Mouse (Mus musculus) thymus, postnatal 4 days (tissue): ENCODE measurements around the gene Rictor.

Source experiments
- DNase-seq: peaks from one replicate; pipeline ENCODE4 v3.0.0; 2021

Rictor gene

DNA sequence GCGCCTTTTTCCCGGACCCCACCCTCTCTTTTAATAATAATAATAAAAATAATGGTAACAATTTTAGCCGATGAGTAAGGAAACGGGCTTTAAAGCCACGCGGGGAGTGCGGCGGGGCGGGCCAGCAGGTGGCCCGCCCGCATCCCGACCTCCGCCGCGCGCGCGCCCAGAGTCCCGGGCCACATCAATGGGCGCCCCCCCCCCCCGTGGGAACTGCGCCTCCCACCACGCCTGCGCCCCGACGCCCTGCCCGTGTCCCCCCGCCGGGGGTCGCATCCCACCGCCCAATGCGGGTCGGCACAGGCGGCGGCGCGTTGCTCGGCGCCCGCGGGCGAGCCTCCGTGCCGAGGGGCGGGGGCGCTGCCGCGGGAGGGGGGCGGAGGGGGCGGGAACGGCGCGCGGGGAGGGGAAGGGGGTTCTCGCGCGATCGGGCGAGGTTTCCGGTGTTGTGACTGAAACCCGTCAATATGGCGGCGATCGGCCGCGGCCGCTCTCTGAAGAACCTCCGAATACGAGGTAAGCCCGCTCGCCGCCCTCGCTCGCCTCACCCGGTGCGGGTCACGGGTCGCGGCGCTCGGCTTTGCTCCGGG is at the start of gene Rictor:
TSS of gene Rictor (plus strand) at position 444 of the 590 bp plus-strand sequence.
- peak; percentile 95 for DNase-seq

DNA sequence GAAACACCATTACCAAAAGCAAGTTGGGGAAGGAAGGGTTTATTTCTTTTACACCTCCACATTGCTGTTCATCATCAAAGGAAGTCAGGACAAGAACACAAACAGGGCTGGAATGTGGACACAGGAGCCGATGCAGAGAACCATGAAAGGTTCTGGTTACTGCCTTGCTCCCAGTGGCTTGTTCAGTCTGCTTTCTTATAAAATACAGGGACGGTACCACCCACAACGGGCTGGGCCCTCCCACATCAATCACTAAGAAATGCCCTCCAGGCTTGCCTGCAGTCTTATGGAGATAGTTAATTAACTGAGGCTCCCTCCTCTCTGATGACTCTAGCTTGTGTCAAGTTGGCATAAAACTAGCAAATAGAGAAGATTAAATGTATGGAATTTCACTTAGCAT is 46.2 kb upstream of the Rictor start:
- no peak for DNase-seq

DNA sequence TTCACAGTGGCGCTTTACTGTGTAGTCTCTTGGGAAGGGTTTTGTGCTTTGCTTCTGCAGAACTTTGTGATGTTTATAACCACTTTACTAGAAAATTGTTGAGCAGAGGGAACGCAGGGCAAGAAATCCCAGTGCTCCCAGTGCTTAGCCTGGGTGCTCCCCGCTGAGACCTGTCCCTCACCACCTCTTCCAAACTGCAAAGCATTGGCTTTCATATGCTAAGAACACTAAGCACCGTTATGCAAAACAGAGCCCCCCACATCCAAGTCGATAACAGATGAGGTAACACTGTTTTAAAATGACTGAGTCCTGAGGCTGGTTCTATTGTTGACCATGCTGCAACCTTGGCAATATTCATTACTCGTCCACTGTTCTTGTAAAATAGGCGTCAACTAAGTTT is 44.2 kb upstream of the Rictor start:
- no peak for DNase-seq

DNA sequence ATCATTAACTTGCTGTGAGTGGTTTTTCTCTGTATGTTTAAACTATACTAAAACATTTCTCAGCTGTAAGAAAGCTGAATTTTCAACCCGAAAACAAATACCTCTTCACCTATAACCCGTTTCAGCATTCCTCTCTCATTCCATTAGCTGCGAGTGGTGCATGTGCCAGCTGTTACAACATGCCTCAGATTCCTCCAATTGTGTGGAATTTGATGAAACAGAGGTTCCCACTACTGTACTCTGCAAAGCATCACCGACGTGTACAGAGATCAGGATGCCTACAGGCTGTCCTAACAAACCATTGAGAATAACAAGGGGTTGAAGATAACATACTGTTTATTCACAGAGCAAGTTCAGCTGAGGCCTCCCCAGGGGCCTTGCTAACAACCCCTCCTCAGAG is 42.1 kb upstream of the Rictor start:
- DNase-seq: no peak

DNA sequence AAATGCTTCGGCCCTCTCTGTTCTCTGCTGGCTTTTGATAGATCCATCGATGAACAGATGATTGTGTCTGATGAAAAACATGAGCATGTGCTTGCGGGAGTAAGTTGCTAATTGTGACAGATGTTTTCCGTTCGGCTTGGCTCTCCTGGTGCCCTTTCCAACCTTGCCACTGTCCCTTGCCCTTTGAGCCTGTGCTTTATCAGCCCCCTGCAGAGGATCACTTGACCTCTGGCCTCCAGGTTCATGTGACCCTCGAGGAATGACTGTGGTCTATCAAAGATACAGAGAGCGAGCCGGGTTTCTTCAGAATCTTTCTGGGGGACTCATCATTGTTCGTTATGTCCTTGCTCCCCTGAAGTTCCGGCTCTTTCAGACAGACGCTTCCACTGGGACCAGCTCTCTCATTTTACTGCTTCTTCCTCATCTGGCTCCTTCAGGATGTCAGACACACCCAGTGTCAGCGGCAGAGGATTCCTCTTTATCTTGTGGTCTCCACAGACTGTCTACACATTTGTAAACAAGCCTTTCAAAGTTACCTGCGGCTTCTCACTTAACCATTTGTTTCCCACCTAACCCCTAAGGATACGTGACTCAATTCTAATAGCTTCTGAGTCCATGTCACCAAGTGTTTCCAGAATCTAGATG is 39.3 kb upstream of the Rictor start:
- no peak for DNase-seq

DNA sequence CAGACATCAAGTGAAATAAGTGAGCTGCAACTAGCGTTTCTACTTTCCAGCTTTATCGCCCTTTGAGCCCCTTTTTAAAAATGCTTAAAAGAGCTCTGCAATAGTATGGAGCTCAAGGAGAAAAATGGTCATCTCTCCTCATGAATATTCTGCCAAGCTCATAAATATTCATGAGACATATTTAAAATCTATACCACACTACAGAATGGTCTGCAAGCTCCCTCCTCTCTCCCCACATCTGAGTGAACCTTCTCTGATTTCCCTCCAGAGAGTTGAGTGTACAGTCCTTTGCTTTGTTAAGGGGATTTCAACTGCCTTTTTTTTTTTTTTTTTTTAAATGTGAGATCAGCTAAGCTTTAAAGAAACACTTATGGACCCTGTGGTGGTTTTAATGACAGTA is 29.7 kb upstream of the Rictor start:
- no peak for DNase-seq

DNA sequence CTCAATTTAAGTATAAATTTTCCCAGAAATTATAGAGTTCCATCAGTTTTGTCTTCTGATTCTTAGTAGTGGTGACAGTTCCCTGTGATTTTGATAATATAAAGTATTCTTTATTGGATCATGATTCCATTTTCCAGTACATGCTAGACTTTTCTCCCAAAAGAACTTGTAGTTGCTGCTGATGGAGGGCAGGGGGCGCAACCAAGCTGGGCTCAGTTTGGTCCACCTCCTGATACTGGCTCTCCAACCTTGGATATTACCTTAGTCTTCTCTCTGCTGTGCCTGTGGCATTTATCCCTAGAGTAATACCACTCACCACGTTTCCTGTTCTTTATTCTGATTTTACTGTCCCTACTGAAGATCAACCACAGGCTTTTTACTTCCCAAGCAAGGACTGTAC is 6.0 kb upstream of the Rictor start:
- DNase-seq: peak; percentile 46

DNA sequence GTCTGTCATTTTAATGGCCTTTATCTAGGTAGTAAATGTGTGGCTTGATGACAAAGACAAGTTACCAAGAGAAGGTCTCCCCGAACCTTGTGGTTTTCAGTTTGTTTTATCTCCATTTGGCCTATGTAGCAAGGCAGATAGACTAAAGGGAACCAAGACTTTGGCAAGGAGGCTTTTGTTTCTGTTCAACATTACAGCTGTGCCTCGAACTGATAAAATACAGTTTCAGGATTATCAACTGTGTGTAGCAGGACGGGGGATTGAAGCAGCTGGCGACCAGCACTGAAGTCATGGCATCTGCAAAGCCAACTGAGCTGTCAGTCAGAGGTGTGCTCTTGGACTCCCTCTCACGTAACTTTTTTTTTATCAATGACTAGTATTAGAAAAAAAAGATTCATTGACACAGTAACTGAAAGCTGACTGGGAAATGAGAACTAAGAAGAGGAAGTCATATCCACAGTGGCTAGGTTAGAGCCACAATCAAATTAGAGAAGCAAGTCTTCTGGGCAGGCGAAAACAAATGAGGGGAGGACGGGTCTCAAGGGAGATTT is 2.8 kb upstream of the Rictor start:
- DNase-seq: no peak

DNA sequence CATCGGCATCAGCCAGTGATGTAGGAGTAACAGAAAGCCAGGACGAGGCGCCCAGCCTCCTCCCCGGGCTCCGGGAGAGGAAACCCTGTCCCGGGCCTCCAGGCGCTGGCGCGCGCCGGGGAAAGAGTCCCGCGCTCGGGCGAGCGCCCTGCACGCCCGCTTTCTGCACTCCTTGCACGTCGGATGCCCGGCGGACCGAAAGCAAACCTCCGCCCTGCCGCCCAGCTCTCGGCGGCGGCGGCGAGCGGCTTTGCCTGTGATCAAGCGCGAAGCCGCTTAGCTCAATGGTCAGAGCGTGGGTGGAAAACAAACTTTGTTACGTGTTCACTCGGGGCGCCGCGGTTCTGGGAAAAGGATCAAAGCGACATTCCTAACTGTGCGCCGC is 636 bp upstream of the Rictor start:
- peak; percentile 77 for DNase-seq

DNA sequence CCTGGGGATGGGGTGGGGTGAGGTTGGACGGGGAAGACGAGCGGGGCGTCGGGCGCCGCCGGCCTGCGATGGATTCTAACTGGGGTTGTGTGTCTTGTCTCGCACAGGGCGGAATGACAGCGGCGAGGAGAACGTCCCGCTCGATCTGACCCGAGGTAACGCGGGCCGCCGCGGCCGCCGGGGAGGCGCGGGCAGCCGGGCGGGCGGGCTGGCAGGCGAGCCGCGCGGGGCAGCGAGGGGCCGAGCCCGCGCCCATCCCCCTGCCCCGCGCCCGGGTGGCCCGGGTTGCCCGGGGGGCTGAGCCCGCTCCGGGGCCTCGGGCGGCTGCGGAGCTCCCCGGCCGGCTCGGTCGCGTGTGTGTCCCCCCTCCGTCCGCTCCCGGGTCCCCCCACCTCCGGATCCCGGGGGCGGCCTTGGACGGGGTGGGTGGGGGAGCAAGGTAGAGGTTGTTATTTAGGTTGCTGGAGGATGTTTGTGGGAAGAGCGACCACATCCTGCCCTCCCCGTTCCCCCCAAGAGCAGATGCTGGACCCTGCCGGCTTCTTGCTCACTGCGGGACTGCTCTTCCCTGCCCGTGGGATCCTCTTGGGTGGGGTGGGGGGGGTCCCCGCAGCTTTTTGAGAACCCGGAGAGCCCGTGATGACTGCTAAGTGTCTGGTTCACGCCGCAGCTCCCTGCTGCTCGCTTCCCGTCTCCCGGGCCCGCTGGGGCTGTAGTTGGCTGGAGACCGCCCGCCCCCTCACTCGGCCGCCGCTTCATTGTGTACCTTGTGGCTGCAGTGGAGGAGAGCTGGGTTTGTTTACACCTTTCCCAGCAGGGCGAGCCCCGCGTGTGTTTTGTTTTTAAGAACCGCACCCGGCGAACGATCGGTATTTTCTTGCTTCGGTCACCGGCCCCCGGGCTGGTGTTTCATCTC is 605 bp downstream of the Rictor start:
- DNase-seq: peak; percentile 71

DNA sequence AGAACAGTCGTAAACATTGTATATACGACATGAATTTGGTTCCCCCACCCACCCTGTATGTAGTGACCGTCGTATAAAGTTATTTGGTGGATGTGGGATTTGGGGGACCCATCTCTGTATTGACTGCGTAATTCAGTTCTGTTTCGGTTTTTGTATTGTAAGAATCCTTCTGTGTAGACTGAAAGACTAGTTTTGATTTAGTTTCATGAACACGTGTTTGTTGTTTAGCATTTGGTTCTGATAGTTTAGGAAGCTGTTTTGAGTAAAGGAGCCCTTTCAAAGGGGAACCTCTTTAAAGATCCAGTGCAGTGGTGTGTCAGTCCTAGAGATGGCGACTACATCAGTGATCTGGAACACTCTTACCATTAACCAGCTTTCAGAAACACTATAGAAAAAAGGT is 1.4 kb downstream of the Rictor start:
- DNase-seq: no peak

DNA sequence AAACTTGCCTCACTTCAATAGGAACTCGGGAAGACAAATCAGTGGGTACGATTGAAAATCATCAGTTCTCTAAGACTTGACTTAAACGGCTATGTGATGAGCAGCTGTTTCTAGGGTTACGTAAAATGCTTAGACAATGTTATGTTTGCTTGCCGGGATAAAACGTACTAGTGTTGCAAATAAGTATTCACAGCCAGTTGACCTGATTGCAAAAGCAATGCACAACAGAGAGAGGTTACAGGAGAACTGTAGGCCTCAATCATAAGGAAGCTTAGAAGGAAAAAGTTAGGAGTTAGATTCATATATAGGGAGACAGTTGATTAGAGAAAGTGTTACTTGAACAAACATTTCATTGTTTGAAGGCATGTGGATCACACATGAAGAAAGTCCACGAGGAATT is 2.2 kb downstream of the Rictor start:
- no peak for DNase-seq

DNA sequence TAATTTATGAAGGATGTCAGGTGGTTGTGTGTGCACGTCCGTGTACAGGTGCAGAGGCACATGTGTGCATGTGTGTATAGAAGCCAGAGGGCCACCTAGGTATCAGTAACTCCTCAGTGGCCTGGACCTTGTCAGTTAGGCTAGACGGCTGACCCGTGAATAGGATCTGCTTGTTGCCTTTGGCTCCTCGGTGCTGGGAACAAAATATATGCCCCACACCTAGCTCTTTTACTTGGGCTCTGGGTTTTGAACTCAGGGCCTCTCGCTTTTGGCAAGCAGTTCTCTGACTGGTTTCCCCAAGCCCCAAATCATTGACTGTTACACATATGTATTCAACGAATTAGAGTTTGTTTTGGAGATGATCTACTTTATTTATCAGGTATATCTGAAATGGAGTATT is 3.0 kb downstream of the Rictor start:
- DNase-seq: no peak

DNA sequence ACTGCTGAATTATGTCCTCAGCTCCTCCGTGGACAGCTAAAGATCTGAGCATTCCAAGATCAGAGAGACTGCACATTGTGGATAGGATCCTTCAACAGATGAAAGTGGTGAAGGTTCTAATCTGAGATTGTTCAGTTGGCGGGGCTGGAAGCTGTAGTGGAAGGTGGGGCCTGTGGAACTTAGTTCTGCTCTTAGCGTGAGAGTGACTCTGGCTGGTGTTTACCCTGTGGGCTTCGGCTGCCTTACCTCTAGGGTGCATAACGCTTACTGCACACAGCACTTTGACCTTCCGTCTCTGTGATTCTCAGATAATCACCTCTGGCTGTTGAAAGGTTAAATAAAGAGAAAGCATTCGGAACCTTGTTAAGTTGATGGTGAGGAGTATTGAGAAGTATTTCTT is 6.6 kb downstream of the Rictor start:
- DNase-seq: no peak

DNA sequence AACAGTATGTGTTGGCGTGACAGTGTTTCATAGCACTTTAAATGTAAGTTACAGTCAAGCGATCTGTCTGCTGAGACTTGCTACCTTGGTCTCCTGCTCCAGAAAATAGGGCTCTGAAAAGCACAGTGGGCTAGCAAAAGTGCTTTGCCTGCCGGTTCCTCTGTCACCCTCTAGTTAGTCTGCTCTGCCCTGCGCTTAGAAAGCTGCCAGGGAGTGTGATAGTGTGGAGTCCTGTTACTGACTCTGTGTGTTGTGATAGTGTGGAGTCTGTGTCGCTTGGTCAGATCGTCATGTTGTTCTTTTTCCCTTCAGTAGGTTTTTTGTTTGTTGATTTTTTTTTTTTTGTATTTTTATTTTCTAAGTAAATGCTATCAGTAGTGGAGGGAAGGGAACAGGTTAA is 7.1 kb downstream of the Rictor start:
- no peak for DNase-seq

DNA sequence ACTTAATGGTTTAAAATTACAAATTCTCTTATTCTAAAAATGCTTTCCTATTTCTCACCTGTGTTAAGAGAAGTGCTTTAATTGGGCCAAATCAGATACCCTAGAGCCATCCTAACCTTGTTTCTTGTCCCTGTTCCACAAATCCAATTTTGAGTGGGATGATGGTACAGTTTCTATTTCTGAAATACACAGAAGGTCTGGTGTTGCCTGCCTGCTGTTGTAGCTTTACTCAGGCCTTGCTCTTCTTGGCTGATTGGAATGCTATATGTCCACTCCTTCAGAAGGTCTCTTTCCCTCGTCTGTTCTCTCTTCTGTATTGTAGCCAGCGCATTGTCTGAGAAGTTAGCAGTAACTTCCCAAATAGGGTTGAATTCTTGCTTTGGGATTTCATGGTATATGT is 13.2 kb downstream of the Rictor start:
- no peak for DNase-seq

DNA sequence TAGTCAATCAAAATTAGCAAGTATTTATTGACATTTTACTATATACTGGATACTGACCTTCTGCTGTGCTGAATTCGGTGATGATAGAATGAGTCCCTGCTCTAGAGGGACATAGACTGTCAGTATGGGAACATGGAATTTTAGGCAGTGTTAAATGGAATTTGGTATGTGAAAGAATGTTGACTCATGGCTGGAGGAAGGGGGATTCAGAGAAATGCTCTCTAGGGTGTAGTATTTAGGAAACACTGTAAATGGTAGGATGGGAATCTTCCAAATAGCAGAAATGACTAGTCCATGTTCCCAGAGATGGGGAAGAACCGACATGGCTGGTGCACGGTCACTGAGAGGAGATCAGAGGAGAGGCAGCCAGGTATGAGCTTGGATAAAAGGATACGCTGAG is 13.6 kb downstream of the Rictor start:
- DNase-seq: no peak

DNA sequence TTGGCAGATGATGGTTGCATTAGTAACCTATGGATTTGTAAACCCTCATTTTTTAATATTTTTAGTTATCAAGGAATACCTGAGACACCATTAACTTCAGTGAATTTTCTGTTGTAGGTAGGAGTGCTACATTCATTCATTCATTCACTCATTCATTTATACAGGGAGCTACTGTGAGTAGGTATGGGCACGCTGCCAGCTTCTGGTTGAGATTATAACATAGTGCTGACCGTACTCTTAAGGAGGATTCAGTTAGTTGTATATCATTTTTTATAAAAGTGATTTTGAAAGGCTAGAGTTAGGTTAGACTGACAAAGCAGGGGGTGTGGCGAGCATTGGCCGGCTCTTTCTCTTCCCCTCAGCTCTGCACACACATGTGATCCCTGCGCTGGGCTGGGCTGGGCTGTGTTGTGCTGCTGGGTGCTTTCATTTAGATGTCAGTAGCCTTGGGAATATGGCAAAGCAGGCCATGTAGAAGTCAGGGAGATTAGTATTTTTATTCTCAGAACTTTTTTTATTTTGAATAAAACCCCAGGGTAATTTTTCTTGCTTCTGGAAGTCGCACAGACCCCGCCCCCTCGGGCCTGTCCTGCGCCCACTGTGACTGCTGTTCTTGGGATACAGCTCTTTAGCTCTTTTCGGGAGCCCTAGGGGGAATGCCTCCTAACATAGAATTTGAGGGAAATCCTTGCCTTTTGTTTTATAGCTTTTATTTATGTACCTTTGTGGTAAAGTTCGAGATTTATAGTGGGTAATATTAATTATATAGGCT is 14.4 kb downstream of the Rictor start:
- no peak for DNase-seq

DNA sequence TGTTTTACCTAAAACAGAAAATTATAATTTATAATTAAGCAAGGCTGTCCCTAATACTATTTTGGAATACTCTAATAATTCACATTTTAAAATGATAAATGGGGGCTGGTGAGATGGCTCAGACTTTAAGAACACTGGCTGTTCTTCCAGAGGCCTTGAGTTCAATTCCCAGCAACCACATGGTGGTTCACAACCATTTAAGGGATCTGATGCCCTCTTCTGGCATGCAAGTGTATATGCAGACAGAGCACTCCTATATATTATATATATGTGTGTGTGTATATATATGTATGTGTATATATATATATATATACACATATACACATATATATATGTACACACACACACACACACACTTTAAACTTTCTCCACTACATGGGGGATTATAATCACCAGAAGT is 15.2 kb downstream of the Rictor start:
- DNase-seq: no peak

DNA sequence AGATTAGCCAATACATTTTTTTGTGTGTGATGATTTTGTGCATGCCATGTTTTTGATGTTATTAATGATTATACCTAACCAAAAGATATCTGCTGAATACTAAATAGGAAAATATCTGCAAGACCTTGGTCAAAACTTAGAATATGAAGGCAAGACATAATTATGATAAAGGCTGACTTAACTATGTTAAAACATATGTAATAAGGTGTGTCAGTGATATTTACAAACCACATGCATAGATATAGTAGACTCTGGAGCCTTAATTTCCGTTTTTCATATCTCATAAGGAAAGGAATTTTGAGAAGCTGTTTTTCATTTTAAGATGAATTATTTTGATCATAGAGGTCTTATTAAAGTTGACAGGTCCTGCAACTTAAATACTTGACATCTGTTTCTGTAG is 16.3 kb downstream of the Rictor start:
- no peak for DNase-seq

DNA sequence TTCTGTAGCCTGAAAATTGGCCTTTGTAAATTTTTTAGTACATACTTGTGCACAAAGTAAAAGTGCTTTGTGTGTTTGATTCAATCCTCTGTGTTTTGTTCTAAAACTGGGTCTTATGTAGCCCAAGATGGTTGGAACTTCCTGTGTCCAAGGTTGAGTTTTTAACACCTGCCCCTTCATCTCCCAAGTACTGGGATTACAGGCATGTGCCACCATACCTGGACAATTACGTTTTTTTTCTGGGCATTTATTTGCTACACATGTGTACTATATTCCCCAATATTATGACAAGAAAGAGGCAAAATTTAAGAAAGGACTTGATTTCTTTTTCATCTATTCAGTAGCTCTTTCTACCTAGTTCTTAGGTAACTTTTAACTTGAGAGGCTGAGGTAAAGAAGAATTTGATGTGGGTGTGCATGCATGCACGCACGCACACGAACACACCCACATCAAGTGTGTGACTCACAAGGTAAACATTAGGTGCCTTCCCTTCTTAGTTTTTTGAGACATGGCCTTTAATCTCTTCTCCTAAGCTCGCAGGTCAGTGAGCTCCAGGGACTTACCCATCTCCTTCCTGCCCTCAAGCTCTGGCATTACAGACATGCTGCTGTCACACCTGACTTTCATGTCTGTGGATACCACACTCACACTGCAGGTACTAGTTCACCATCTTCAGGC is 18.1 kb downstream of the Rictor start:
- DNase-seq: no peak

DNA sequence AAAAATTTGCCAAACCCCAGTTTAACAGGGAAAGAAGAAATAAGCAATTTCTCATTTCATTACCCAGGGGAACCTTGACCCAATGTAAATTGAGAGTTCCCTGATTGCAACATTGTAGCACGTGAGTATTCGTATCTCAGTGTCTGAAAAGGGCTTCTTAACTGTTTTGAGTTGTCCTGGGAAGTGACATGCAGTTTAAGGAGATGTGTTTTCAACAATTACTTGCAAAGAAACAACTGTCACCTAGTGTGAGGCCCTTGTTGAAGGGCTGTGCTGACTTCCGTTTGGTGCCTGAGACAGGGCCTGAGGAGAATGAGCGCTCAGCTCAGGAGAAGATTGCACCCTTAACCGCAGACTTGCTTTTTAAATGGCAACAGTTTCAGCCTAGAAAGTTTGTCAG is 24.9 kb downstream of the Rictor start:
- no peak for DNase-seq

DNA sequence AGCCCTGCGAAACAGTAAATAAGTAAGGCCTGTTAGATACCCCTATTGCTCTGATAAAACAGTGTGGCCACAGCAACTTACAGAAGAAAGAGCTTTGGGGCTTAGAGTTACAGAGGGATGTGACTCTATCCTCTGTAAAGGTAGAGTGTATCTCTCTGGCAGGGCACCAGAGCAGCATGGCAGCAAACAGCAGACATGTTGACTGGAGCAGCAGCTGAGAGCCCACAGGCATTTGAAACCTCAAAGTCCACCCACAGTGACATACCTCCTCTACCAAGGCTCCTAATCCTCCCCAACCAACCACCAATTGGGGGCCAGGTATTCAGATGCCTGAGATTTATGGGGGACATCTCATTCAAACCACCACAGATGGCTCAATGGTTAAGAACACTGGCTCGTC is 31.0 kb downstream of the Rictor start:
- no peak for DNase-seq
